Mouse (Mus musculus) spleen, adult 2 months (tissue): ENCODE data around the gene Ccr10.

Source experiments
- CTCF ChIP-seq: fragments of 200-500 bp; IDR thresholded peaks from 2 replicates; pipeline ENCODE4 v1.5.1; 2011; ENCODE audit warnings: mild to moderate bottlenecking, inconsistent platforms; ENCODE audit not compliant: insufficient read depth, insufficient read length, insufficient replicate concordance; ENCODE audit errors: extremely low read depth
- POLR2A ChIP-seq: fragments of 200-500 bp; IDR thresholded peaks from 2 replicates; pipeline ENCODE4 v1.6.1; 2011; ENCODE audit warnings: low read depth, low read length, inconsistent platforms

DNA sequence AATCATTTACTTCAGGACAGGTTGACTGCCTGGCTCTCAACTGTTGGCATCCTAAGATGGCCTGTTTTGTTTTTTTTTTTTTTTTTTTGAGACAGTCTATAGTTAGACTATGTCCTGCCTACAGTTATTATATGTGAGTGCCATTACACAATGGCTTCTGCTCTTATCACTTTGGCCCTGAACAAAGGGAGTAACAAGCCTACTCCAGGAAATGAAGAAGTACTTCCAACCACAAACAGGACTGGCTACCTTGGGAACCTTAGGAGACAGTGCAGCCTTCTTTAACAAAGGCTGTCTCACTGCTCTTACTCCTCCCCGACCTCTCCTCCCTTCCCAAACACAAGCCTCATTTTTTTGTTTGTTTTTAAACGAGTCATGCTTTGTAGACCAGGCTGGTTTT lies 45.6 kb upstream of the Ccr10 start:
- no peak for TF ChIP-seq CTCF
- TF ChIP-seq POLR2A, result no peak
